Mouse (Mus musculus) heart, adult 2 months (tissue): ENCODE measurements at regions not wholly inside any gene's neighbourhood (a gene's known extent, or its start where the extent isn't known, plus 50 kb on each side); places are given as distances from the start of the nearest gene placed in this dataset.

ENCODE experiments used
- DNase-seq, 2 experiments: peaks; one replicate each; pipeline ENCODE4 v3.0.0; 2021
- H3K27ac ChIP-seq: fragments of 200-600 bp; 2 replicates; pipeline ENCODE4 v1.8.1; 2022
- H3K27me3 ChIP-seq: fragments of 200-500 bp; 2 replicates; pipeline ENCODE4 v1.6.1; 2012; ENCODE audit warnings: mild to moderate bottlenecking, low read length, inconsistent platforms, mixed read lengths; ENCODE audit not compliant: control insufficient read depth, insufficient read depth
- H3K36me3 ChIP-seq: fragments of 200-500 bp; 2 replicates; pipeline ENCODE4 v1.6.1; 2012; ENCODE audit warnings: low read length, inconsistent platforms; ENCODE audit not compliant: control insufficient read depth, insufficient read depth
- H3K4me1 ChIP-seq: fragments of 200-500 bp; 2 replicates; pipeline ENCODE4 v1.6.1; 2011; ENCODE audit warnings: low read length; ENCODE audit not compliant: control insufficient read depth, insufficient read depth
- H3K4me3 ChIP-seq: fragments of 200-600 bp; 2 replicates; pipeline ENCODE4 v1.8.1; 2022
- H3K79me2 ChIP-seq: fragments of 200-500 bp; replicated peaks from 2 replicates; pipeline ENCODE4 v1.6.1; 2012; ENCODE audit warnings: mild to moderate bottlenecking, inconsistent platforms, low read length, moderate library complexity, mixed read lengths; ENCODE audit not compliant: control insufficient read depth, insufficient read depth
- H3K9ac ChIP-seq: fragments of 200-500 bp; 2 replicates; pipeline ENCODE4 v1.6.1; 2012; ENCODE audit warnings: low read depth, mild to moderate bottlenecking, control low read depth, inconsistent platforms, low read length, mixed read lengths
- CTCF ChIP-seq: fragments of 200-600 bp; IDR thresholded peaks from 2 replicates; pipeline ENCODE4 v1.8.1; 2022; ENCODE audit warnings: antibody characterized with exemption, mild to moderate bottlenecking, moderate library complexity
- EP300 ChIP-seq: fragments of 200-500 bp; IDR thresholded peaks from 2 replicates; pipeline ENCODE4 v1.6.1; 2011; ENCODE audit warnings: low read depth, low read length, control low read depth; ENCODE audit not compliant: insufficient read depth
- POLR2A ChIP-seq: fragments of 200-500 bp; IDR thresholded peaks from 2 replicates; pipeline ENCODE4 v1.6.1; 2011; ENCODE audit warnings: mild to moderate bottlenecking, low read depth, low read length, control low read depth; ENCODE audit not compliant: insufficient read depth
- WGBS: fragments of 180-500 bp; shearing (Covaris S2); methylation state at CpG from one replicate; pipeline ENCODE4 v1.1.7; 2018; 5-methylcytosine and 5-hydroxymethylcytosine counted together
- intact Hi-C: fragments of 180-260 bp; cut with DNase I; formaldehyde crosslinking; loops from one replicate; pipeline ENCODE4 v1.15.1; 2025

DNA sequence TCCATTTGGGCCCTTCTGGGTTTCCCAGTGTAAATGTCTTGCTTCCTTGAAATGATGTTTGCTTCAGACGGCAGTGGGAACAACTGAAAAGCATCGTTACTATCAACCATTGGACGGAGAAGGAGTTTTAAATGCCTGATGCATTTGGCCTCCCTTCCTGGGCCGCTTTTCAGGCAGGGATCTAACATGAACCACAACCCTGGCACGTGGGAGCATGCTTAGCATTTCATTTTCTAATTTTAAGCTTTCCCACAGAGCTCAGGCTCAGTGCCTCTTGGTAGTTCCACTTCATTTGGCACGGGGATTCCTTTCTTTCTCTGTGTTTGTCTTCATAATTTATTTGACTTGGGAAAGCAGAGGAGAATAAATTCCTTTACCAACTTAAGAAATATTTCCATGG lies 406.6 kb upstream of the Nbea start:
- no peaks in the 10 kb centered on the region for H3K79me2 ChIP-seq
- WGBS, result 47% methylated on average over 6 of the region's 6 CpGs
- no peaks in the 10 kb centered on the region for H3K36me3 ChIP-seq
- no peak overlapping the region for H3K9ac ChIP-seq
- H3K27ac ChIP-seq, result no peak overlapping the region
- H3K4me3 ChIP-seq, result no peak overlapping the region
- no peak for TF ChIP-seq CTCF
- TF ChIP-seq POLR2A, result no peak
- TF ChIP-seq EP300, result no peak
- no peak for DNase-seq
- no peaks in the 10 kb centered on the region for H3K4me1 ChIP-seq
- intact Hi-C loops, result no loop called here
- H3K27me3 ChIP-seq, result no peaks in the 10 kb centered on the region

DNA sequence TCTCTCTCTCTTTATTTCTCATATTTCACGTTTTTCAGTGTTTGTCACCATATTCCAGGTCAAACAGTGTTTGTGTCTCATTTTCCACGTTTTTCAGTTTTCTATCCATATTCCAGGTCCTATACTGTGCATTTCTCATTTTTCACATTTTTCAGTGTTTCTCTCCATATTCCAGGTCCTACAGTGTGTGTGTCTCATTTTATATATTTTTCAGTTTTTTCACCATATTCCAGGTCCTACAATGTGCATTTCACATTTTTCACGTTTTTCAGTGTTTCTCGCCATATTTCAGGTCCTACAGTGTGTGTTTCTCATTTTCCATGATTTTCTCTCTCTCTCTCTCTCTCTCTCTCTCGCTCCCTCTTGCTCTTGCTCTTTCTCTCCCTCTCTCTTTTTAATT lies 391.9 kb upstream of the Nbea start:
- Histone ChIP-seq H3K4me1 (no peaks in the 10 kb centered on the region), H3K79me2 (no peaks in the 10 kb centered on the region), H3K36me3 (no peaks in the 10 kb centered on the region), H3K27me3 (no peaks in the 10 kb centered on the region), H3K27ac (no peak overlapping the region), H3K4me3 (no peak overlapping the region), H3K9ac (no peak overlapping the region)
- WGBS, result 49% methylated on average over 5 of the region's 5 CpGs
- intact Hi-C loops, result no loop called here
- TF ChIP-seq POLR2A (no peak), CTCF (no peak), EP300 (no peak)
- no peak for DNase-seq

DNA sequence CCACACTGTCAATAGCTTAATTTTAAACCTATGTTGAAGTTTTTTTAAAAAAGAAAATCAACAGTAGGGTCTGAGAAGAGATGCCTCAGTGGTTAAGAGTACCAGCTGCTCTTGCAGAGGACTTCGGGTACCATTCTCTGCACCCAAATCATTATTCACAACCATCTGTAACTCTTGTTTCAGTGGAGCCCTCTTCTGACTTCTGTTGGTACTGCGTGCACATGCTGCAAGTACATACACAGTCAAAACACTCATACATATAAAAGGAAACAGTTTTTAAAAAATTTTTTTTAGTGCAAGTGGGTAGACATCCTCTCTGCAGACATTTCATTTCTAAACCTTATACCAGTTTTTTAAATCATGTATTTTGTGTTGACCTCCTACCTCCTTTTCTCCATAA lies 352.7 kb upstream of the Nbea start:
- no peak overlapping the region for H3K4me3 ChIP-seq
- no peaks in the 10 kb centered on the region for H3K27me3 ChIP-seq
- intact Hi-C loops, result no loop called here
- no peaks in the 10 kb centered on the region for H3K36me3 ChIP-seq
- no peaks in the 10 kb centered on the region for H3K79me2 ChIP-seq
- no peaks in the 10 kb centered on the region for H3K4me1 ChIP-seq
- H3K9ac ChIP-seq, result no peak overlapping the region
- no peak for DNase-seq
- no peak overlapping the region for H3K27ac ChIP-seq
- WGBS, result 86% methylated on average over 2 of the region's 2 CpGs
- TF ChIP-seq CTCF (peak; percentile 55), EP300 (no peak)

- no peaks in the 10 kb centered on the region for H3K79me2 ChIP-seq
- 88% methylated on average over 1 of the region's 1 CpGs for WGBS
- TF ChIP-seq POLR2A (no peak), EP300 (no peak), CTCF (no peak)
- no peaks in the 10 kb centered on the region for H3K27me3 ChIP-seq
- no peak for DNase-seq
- H3K4me1 ChIP-seq, result no peaks in the 10 kb centered on the region
- no peak overlapping the region for H3K27ac ChIP-seq
- H3K36me3 ChIP-seq, result no peaks in the 10 kb centered on the region
- H3K4me3 ChIP-seq, result no peak overlapping the region
- H3K9ac ChIP-seq, result no peak overlapping the region
- intact Hi-C loops, result no loop called here
These were observed 320.9 kb upstream of the Nbea start for GRCm38 (mm10) chr3:56504445-56504844.

- no peak overlapping the region for H3K9ac ChIP-seq
- intact Hi-C loops, result no loop called here
- WGBS, result 62% methylated on average over 1 of the region's 1 CpGs
These were observed 315.8 kb upstream of the Nbea start for GRCm38 (mm10) chr3:56499301-56499700.

DNA sequence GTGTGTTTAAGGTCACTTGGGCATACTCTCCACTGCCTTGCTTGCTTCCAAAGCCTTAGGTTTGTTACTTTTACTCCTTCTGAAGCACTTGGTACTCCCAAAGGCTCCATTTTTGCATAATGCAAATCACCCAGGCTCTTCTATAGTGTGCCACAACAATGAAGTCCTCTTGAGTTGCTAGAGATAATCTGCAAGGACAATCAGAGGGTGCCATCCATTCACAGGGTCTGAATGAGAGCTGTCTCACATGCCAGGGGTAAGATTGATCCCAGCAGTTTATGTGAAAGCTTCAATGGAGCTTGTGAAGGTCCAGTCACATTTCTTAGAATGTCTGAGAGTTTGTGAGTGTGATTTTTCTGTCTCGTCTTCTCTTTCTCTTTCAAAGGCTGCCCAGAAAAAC lies 310.4 kb upstream of the Nbea start:
- no peaks in the 10 kb centered on the region for H3K4me1 ChIP-seq
- no peak overlapping the region for H3K4me3 ChIP-seq
- TF ChIP-seq EP300, result no peak
- no peak for TF ChIP-seq POLR2A
- TF ChIP-seq CTCF, result no peak
- H3K36me3 ChIP-seq, result no peaks in the 10 kb centered on the region
- 74% methylated on average over 1 of the region's 1 CpGs for WGBS
- intact Hi-C loops, result no loop called here
- no peaks in the 10 kb centered on the region for H3K79me2 ChIP-seq
- DNase-seq, result no peak
- no peak overlapping the region for H3K9ac ChIP-seq
- no peaks in the 10 kb centered on the region for H3K27me3 ChIP-seq
- H3K27ac ChIP-seq, result no peak overlapping the region

More at GRCm38 (mm10) chr3:56499301-56499700, 315.8 kb upstream of the Nbea start:
- H3K27ac ChIP-seq, result no peak overlapping the region
- no peaks in the 10 kb centered on the region for H3K36me3 ChIP-seq
- no peaks in the 10 kb centered on the region for H3K79me2 ChIP-seq
- DNase-seq, result no peak
- H3K4me3 ChIP-seq, result no peak overlapping the region
- no peaks in the 10 kb centered on the region for H3K4me1 ChIP-seq
- no peak for TF ChIP-seq CTCF
- no peak for TF ChIP-seq POLR2A
- TF ChIP-seq EP300, result no peak
- H3K27me3 ChIP-seq, result no peaks in the 10 kb centered on the region
